Mouse (Mus musculus) ES-E14 (cell line): ENCODE results near the gene Upk1a. TPM values are rescaled to one million over a fixed set of nuclear protein-coding genes. Genes with fewer than 3 reads are reported as not detected.
A peak's percentile ranks its signal among the peaks of the same experiment; 100 is the strongest.

Experiments used
- DNase-seq: peaks from one replicate; pipeline ENCODE4 v3.0.0-alpha.2; 2013; ENCODE audit warnings: low read depth, low spot score
- H3K27ac ChIP-seq: 2 replicates; pipeline ENCODE4 v1.5.1; 2012; ENCODE audit warnings: low read depth, mild to moderate bottlenecking, low read length, moderate library complexity, mixed read lengths; ENCODE audit not compliant: poor library complexity, insufficient read depth, severe bottlenecking
- H3K36me3 ChIP-seq: 2 replicates; pipeline ENCODE4 v1.6.1; 2012; ENCODE audit warnings: mild to moderate bottlenecking, low read length, moderate library complexity, mixed read lengths; ENCODE audit not compliant: control insufficient read depth, poor library complexity, insufficient read depth, severe bottlenecking
- H3K4me1 ChIP-seq, 2 experiments: fragments of 150-350 bp in 1 of 2; sonication (generic) in 1 of 2; 2 replicates each; pipeline ENCODE4 v1.6.1; 2012; ENCODE audit warnings: low read length in 2 of 2, mild to moderate bottlenecking in 1 of 2, mixed read lengths in 1 of 2; ENCODE audit not compliant: control insufficient read depth in 2 of 2, insufficient read depth in 2 of 2, poor library complexity in 1 of 2
- H3K4me3 ChIP-seq, 2 experiments: fragments of 150-350 bp in 1 of 2; sonication (generic) in 1 of 2; 2 replicates each; pipeline ENCODE4 v1.5.1; 2012; ENCODE audit warnings: low read length in 2 of 2, low read depth in 1 of 2, mild to moderate bottlenecking in 1 of 2, mixed read lengths in 1 of 2; ENCODE audit not compliant: insufficient read depth in 1 of 2, poor library complexity in 1 of 2, severe bottlenecking in 1 of 2
- H3K9ac ChIP-seq: 2 replicates; pipeline ENCODE4 v1.6.1; 2012; ENCODE audit warnings: low read depth, mild to moderate bottlenecking, low read length, mixed read lengths; ENCODE audit not compliant: poor library complexity, insufficient read depth, severe bottlenecking
- H3K9me3 ChIP-seq: fragments of 150-350 bp; sonication (generic); 2 replicates; pipeline ENCODE4 v1.6.1; 2012; ENCODE audit warnings: low read depth, mild to moderate bottlenecking, low read length; ENCODE audit not compliant: control insufficient read depth, insufficient read depth
- CHD2 ChIP-seq: IDR thresholded peaks from 2 replicates; pipeline ENCODE4 v1.6.1; 2014; ENCODE audit warnings: mild to moderate bottlenecking, low read depth, low read length, inconsistent platforms
- HCFC1 ChIP-seq: IDR thresholded peaks from 2 replicates; pipeline ENCODE4 v1.6.1; 2012; ENCODE audit warnings: low read length, inconsistent platforms, borderline replicate concordance; ENCODE audit not compliant: insufficient read depth
- MAFK ChIP-seq: IDR thresholded peaks from 2 replicates; pipeline ENCODE4 v1.6.1; 2014; ENCODE audit warnings: mild to moderate bottlenecking, low read depth, low read length, inconsistent platforms; ENCODE audit not compliant: insufficient read depth
- ZC3H11A ChIP-seq: IDR thresholded peaks from 2 replicates; pipeline ENCODE4 v1.6.1; 2012; ENCODE audit warnings: low read depth, mild to moderate bottlenecking, inconsistent platforms, low read length, borderline replicate concordance
- ZNF384 ChIP-seq: IDR thresholded peaks from 2 replicates; pipeline ENCODE4 v1.6.1; 2012; ENCODE audit warnings: low read depth, low read length, inconsistent platforms
- in situ Hi-C, 2 experiments: fragments of 600-800 bp; cut with MboI; formaldehyde crosslinking; loops; one replicate each; pipeline ENCODE4 v1.15.1; 2025; ENCODE audit warnings: low sequenced_read_pairs in 2 of 2, inconsistent platforms in 1 of 2; ENCODE audit not compliant: unreplicated experiment in 2 of 2
- total RNA-seq: library from RNA; depleted of rRNA; stranded (reverse); fragments of 300-350 nt; gene quantifications from 2 replicates; pipeline ENCODE4 v1.2.3, GENCODE M21; 2012; rRNA removed

The Upk1a gene
- total RNA-seq, 1 experiment, result 1.8 TPM

- no peak overlapping the region for H3K27ac ChIP-seq
- in situ Hi-C loops, result no loop called here
- peak overlapping the region; percentile 77 for H3K9ac ChIP-seq
- H3K4me1 ChIP-seq, result peaks cover 4 to 12% of the 10 kb centered on the region in 2 experiments; a peak in 2 of 4 replicates
- H3K36me3 ChIP-seq, result peaks cover 18% of the 10 kb centered on the region
- H3K4me3 ChIP-seq, result peak overlapping the region; percentile 79 to 96
- no peak for TF ChIP-seq ZNF384
- no peak for TF ChIP-seq HCFC1
- no peak for TF ChIP-seq CHD2
- no peak for TF ChIP-seq ZC3H11A
- no peak for TF ChIP-seq MAFK
- H3K9me3 ChIP-seq, result no peaks in the 10 kb centered on the region
- DNase-seq, result no peak
Observed at GRCm38 (mm10) chr7:30558656-30559442, 53.8 kb downstream of the Upk1a start.

GRCm38 (mm10) chr7:30557901-30558514 lies 54.6 kb downstream of the Upk1a start:
- H3K36me3 ChIP-seq, result peaks cover 18% of the 10 kb centered on the region
- H3K9ac ChIP-seq, result no peak overlapping the region
- TF ChIP-seq HCFC1 (no peak), ZC3H11A (no peak), MAFK (no peak), ZNF384 (no peak), CHD2 (no peak)
- H3K27ac ChIP-seq, result no peak overlapping the region
- in situ Hi-C loops, result no loop called here
- H3K9me3 ChIP-seq, result no peaks in the 10 kb centered on the region
- no peak overlapping the region for H3K4me3 ChIP-seq
- no peak for DNase-seq
- peaks cover 4 to 17% of the 10 kb centered on the region in 2 experiments; a peak in 3 of 4 replicates for H3K4me1 ChIP-seq

- peaks cover 4 to 17% of the 10 kb centered on the region in 2 experiments; a peak in 3 of 4 replicates for H3K4me1 ChIP-seq
- no peak overlapping the region for H3K9ac ChIP-seq
- H3K4me3 ChIP-seq, result no peak overlapping the region
Observed at GRCm38 (mm10) chr7:30556894-30557536, 55.6 kb downstream of the Upk1a start.

GRCm38 (mm10) chr7:30553810-30554584 lies 58.6 kb downstream of the Upk1a start:
- Histone ChIP-seq H3K27ac (no peak overlapping the region), H3K36me3 (peaks cover 18% of the 10 kb centered on the region), H3K4me3 (peak overlapping the region in 1 of 2 experiments; percentile 41; a peak in 2 of 4 replicates), H3K9ac (no peak overlapping the region), H3K4me1 (peaks cover 0 to 15% of the 10 kb centered on the region in 2 experiments; a peak in 2 of 4 replicates), H3K9me3 (no peaks in the 10 kb centered on the region)
- TF ChIP-seq CHD2, result no peak
- TF ChIP-seq HCFC1, result no peak
- no peak for TF ChIP-seq ZC3H11A
- no peak for TF ChIP-seq MAFK
- TF ChIP-seq ZNF384, result no peak
- DNase-seq, result no peak
- in situ Hi-C loops, result no loop called here

More at GRCm38 (mm10) chr7:30556894-30557536, 55.6 kb downstream of the Upk1a start:
- DNase-seq, result no peak
- no peak overlapping the region for H3K27ac ChIP-seq
- peaks cover 18% of the 10 kb centered on the region for H3K36me3 ChIP-seq
- no peaks in the 10 kb centered on the region for H3K9me3 ChIP-seq
- TF ChIP-seq ZNF384 (no peak), ZC3H11A (no peak), MAFK (no peak), HCFC1 (no peak), CHD2 (no peak)
- in situ Hi-C loops, result no loop called here

Other genes starting within 250 kb of the Upk1a start
- gene Tyrobp, start 199.1 kb downstream of the Upk1a start, total RNA-seq, result not detected in 2 replicates
- not detected in 2 replicates for gene Hcst, start 193.0 kb downstream of the Upk1a start, total RNA-seq
- gene Nfkbid, start 191.1 kb downstream of the Upk1a start, total RNA-seq, result 4.2 and 8.2 TPM in 2 replicates
- gene Aplp1, start 167.3 kb downstream of the Upk1a start, total RNA-seq, result 36.9 and 63.7 TPM in 2 replicates
- gene Kirrel2, start 155.2 kb downstream of the Upk1a start, total RNA-seq, result 10.7 and 29.8 TPM in 2 replicates
- gene Nphs1, start 154.5 kb downstream of the Upk1a start, total RNA-seq, result 45.7 and 72.5 TPM in 2 replicates
- gene Prodh2, start 119.2 kb downstream of the Upk1a start, total RNA-seq, result 0.80 and 0.90 TPM in 2 replicates
- 1.0 and 1.4 TPM in 2 replicates for gene Arhgap33, start 77.8 kb downstream of the Upk1a start, total RNA-seq
- 1.6 and 4.1 TPM in 2 replicates for gene Hspb6, start 60.7 kb downstream of the Upk1a start, total RNA-seq
- gene Proser3, start 60.5 kb downstream of the Upk1a start, total RNA-seq, result 6.8 and 10.8 TPM in 2 replicates
- 12.4 and 15.8 TPM in 2 replicates for gene Lin37, start 53.0 kb downstream of the Upk1a start, total RNA-seq
- gene U2af1l4, start 49.5 kb downstream of the Upk1a start, total RNA-seq, result 56.9 and 65.8 TPM in 2 replicates
- gene Gm49396, start 49.5 kb downstream of the Upk1a start, total RNA-seq, result 4.1 and 6.8 TPM in 2 replicates
- gene Psenen, start 49.2 kb downstream of the Upk1a start, total RNA-seq, result 64.9 and 65.3 TPM in 2 replicates
- 1.3 and 3.3 TPM in 2 replicates for gene Igflr1, start 47.4 kb downstream of the Upk1a start, total RNA-seq
- 73.7 and 98.6 TPM in 2 replicates for gene Kmt2b, start 24.1 kb downstream of the Upk1a start, total RNA-seq
- 20.8 and 24.6 TPM in 2 replicates for gene Zbtb32, start 13.9 kb downstream of the Upk1a start, total RNA-seq
- 478 and 576 TPM in 2 replicates for gene Cox6b1, start 13.3 kb upstream of the Upk1a start, total RNA-seq
- 1.5 and 2.1 TPM in 2 replicates for gene Etv2, start 23.0 kb upstream of the Upk1a start, total RNA-seq
- gene Rbm42, start 37.5 kb upstream of the Upk1a start, total RNA-seq, result 66.5 and 86.0 TPM in 2 replicates
- 25.1 and 41.4 TPM in 2 replicates for gene Haus5, start 52.1 kb upstream of the Upk1a start, total RNA-seq
- 0.36 and 0.37 TPM in 2 replicates for gene Pmis2, start 58.8 kb upstream of the Upk1a start, total RNA-seq
- 1.1 and 2.4 TPM in 2 replicates for gene 2200002J24Rik, start 86.1 kb upstream of the Upk1a start, total RNA-seq
- gene Atp4a, start 99.4 kb upstream of the Upk1a start, total RNA-seq, result 1.4 and 5.0 TPM in 2 replicates
- 137 and 155 TPM in 2 replicates for gene Tmem147, start 116.7 kb upstream of the Upk1a start, total RNA-seq
- not detected in 2 replicates for gene Gapdhs, start 130.8 kb upstream of the Upk1a start, total RNA-seq
- 9.8 and 20.8 TPM in 2 replicates for gene Sbsn, start 138.6 kb upstream of the Upk1a start, total RNA-seq
- gene Dmkn, start 150.9 kb upstream of the Upk1a start, total RNA-seq, result 1.9 and 4.9 TPM in 2 replicates
- gene Krtdap, start 175.0 kb upstream of the Upk1a start, total RNA-seq, result 3.2 and 4.9 TPM in 2 replicates
- not detected in 2 replicates for gene Ffar2, start 210.9 kb upstream of the Upk1a start, total RNA-seq
- gene Ffar3, start 243.3 kb upstream of the Upk1a start, total RNA-seq, result 1.0 and 1.2 TPM in 2 replicates
- 0.04 and 0.16 TPM in 2 replicates for gene Ffar1, start 248.7 kb upstream of the Upk1a start, total RNA-seq